Mouse (Mus musculus) testis, adult 2 months (tissue): ENCODE measurements around the gene Six6. TPM values are rescaled to one million over a fixed set of nuclear protein-coding genes. Genes with fewer than 3 reads are reported as not detected.
A peak's percentile ranks its signal among the peaks of the same experiment; 100 is the strongest.

Experiments used
- H3K27ac ChIP-seq: fragments of 200-500 bp; 2 replicates; pipeline ENCODE4 v1.5.1; 2012; ENCODE audit warnings: low read depth, low read length; ENCODE audit not compliant: control insufficient read depth, insufficient read depth
- H3K27me3 ChIP-seq: fragments of 200-500 bp; 2 replicates; pipeline ENCODE4 v1.6.1; 2012; ENCODE audit warnings: mild to moderate bottlenecking, low read length, moderate library complexity; ENCODE audit not compliant: control insufficient read depth, insufficient read depth
- H3K36me3 ChIP-seq: fragments of 200-500 bp; 2 replicates; pipeline ENCODE4 v1.6.1; 2012; ENCODE audit warnings: mild to moderate bottlenecking, low read length; ENCODE audit not compliant: control insufficient read depth, insufficient read depth
- H3K4me1 ChIP-seq: fragments of 200-500 bp; 2 replicates; pipeline ENCODE4 v1.6.1; 2012; ENCODE audit warnings: low read length; ENCODE audit not compliant: control insufficient read depth, insufficient read depth
- H3K4me3 ChIP-seq: fragments of 200-500 bp; 2 replicates; pipeline ENCODE4 v1.5.1; 2012; ENCODE audit warnings: low read depth, mild to moderate bottlenecking, low read length, moderate library complexity, mixed read lengths; ENCODE audit not compliant: control insufficient read depth
- CTCF ChIP-seq: fragments of 200-500 bp; IDR thresholded peaks from 2 replicates; pipeline ENCODE4 v1.5.1; 2012; ENCODE audit warnings: low read depth, mild to moderate bottlenecking, inconsistent platforms, low read length, moderate library complexity; ENCODE audit not compliant: control insufficient read depth, insufficient read depth, insufficient replicate concordance
- POLR2A ChIP-seq: fragments of 200-500 bp; IDR thresholded peaks from 2 replicates; pipeline ENCODE4 v1.6.1; 2012; ENCODE audit warnings: low read depth, mild to moderate bottlenecking, inconsistent platforms, low read length, moderate library complexity; ENCODE audit not compliant: control insufficient read depth
- polyA plus RNA-seq: library from polyadenylated mRNA; depleted of rRNA; stranded (reverse); fragments of >200 nt; gene quantifications from 2 replicates; pipeline ENCODE4 v1.2.3, GENCODE M21; 2012

The Six6 gene
- polyA plus RNA-seq, 1 experiment, result not detected

GRCm38 (mm10) chr12:72958446-72958845, 18.8 kb downstream of the Six6 start:
- no peaks in the 10 kb centered on the region for H3K27me3 ChIP-seq
- H3K27ac ChIP-seq, result no peak overlapping the region
- TF ChIP-seq POLR2A, result no peak
- no peak for TF ChIP-seq CTCF
- H3K4me1 ChIP-seq, result no peaks in the 10 kb centered on the region
- H3K4me3 ChIP-seq, result no peak overlapping the region
- no peaks in the 10 kb centered on the region for H3K36me3 ChIP-seq

DNA sequence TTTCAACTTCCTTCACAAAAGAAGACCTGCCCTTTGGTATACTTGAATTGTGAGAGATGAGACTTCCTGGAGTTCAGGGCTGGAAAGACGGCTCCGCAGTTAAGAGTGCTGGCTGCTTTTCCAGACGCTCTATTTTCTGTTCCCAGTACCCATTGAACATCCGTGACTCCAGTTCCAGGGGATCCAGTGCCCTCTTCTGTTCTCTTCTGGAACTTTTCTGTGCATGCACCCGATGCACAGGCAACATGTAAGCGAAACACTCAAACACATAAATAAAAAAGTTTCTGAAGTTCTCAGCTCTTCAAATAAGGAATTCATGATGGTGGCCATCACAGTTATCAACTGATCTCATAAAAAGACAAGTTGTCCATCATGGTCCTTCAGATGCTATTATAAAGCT, 23.1 kb downstream of the Six6 start:
- H3K27me3 ChIP-seq, result no peaks in the 10 kb centered on the region
- no peaks in the 10 kb centered on the region for H3K4me1 ChIP-seq
- no peak overlapping the region for H3K4me3 ChIP-seq
- no peak overlapping the region for H3K27ac ChIP-seq
- H3K36me3 ChIP-seq, result no peaks in the 10 kb centered on the region
- TF ChIP-seq CTCF (no peak), POLR2A (no peak)

GRCm38 (mm10) chr12:72967541-72967940, 27.8 kb downstream of the Six6 start:
- H3K27me3 ChIP-seq, result no peaks in the 10 kb centered on the region
- H3K4me1 ChIP-seq, result no peaks in the 10 kb centered on the region
- no peak overlapping the region for H3K27ac ChIP-seq
- H3K4me3 ChIP-seq, result no peak overlapping the region
- no peaks in the 10 kb centered on the region for H3K36me3 ChIP-seq
- TF ChIP-seq CTCF, result no peak
- TF ChIP-seq POLR2A, result no peak

DNA sequence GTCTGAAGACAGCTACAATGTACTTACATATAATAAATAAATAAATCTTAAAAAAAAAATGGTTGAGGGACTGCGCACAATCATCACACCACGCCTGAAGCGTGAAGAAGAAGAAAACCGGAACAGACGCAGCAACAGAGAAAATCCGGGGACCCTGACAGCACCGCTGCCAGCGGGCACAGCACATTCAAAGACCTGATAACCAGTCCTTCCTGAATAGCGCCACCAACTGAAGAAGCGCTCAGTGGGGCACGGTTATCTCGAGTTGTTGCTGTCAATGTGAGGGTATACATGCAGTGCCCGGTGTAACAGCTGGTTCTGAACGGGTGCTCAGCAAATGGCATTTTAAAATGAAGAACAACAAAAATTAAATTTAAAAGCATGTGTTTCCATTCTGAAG, 30.9 kb downstream of the Six6 start:
- no peak for TF ChIP-seq CTCF
- TF ChIP-seq POLR2A, result no peak
- H3K4me1 ChIP-seq, result peaks cover under 1% of the 10 kb centered on the region
- no peaks in the 10 kb centered on the region for H3K36me3 ChIP-seq
- no peak overlapping the region for H3K4me3 ChIP-seq
- no peak overlapping the region for H3K27ac ChIP-seq
- no peaks in the 10 kb centered on the region for H3K27me3 ChIP-seq

DNA sequence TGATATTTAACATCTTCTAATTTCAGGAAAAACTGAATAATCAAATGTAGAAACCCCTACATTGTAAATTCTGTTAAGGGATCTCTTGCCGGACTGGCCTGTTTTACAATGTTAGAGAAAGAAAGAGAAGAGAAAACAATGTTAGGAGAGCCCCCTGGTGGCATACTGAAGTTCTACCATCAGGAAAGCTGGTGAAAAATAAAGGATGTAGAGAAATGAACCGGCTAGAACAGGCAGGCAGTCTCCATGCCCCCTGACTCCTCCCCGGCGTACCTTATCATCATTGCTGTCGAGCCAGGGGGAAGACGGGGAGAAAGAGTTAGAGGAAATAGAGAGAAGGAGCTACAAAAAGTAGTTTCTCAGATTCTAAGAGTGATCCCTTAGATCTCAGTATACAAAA, 33.5 kb downstream of the Six6 start:
- H3K4me3 ChIP-seq, result no peak overlapping the region
- no peaks in the 10 kb centered on the region for H3K27me3 ChIP-seq
- no peaks in the 10 kb centered on the region for H3K36me3 ChIP-seq
- H3K27ac ChIP-seq, result no peak overlapping the region
- no peak for TF ChIP-seq CTCF
- TF ChIP-seq POLR2A, result no peak
- peaks cover 10% of the 10 kb centered on the region for H3K4me1 ChIP-seq

- H3K27ac ChIP-seq, result peak overlapping the region; percentile 71
- H3K27me3 ChIP-seq, result no peaks in the 10 kb centered on the region
- no peaks in the 10 kb centered on the region for H3K36me3 ChIP-seq
- H3K4me1 ChIP-seq, result peaks cover 10% of the 10 kb centered on the region
- TF ChIP-seq POLR2A (no peak), CTCF (no peak)
- peak overlapping the region; percentile 88 for H3K4me3 ChIP-seq
These were observed 36.5 kb downstream of the Six6 start for GRCm38 (mm10) chr12:72976172-72976571.

DNA sequence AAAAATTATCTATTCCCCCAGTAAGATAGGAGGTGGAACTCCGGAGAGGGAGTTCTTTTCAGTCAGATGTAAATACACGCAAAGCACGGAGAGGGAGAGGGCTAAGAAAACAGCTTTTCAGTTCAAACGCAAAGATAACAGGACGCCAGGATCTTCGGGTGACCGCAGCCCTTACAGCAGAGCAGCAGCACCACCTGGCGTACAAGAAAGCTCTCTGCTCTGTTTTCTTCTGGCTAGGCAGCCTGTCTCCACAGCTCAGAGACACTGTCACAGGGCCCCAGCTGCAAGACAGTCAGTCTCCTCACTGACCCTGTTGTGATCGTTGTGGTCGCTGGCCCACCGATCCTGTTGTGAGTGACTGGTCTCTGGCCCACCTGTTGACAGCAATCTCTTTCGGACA, 37.0 kb downstream of the Six6 start:
- Histone ChIP-seq H3K36me3 (no peaks in the 10 kb centered on the region), H3K27me3 (no peaks in the 10 kb centered on the region), H3K27ac (peak overlapping the region; percentile 83), H3K4me1 (peaks cover 10% of the 10 kb centered on the region), H3K4me3 (peak overlapping the region; percentile 68)
- TF ChIP-seq CTCF (peak; percentile 79; the same call in 1 of the 2 replicates), POLR2A (no peak)

DNA sequence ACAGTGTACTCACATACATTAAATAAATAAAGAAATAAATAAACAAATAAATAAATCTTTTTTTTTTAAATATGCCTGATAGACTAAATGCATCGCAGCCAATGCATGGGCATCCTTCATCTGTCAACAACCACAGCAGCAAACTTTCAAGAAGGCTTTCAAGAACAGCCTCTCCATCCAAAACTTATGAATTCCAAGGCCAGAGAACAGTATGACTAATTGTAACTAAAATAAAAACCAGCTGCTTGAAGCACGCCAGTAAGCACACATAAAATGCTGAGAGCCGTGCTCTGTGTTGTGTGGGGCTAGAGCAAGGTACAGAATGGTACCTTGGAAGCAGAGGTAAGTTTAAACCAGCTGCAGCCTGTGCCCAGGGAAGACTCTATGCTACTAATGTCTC, 38.2 kb downstream of the Six6 start:
- TF ChIP-seq CTCF (no peak), POLR2A (no peak)
- Histone ChIP-seq H3K4me3 (no peak overlapping the region), H3K36me3 (no peaks in the 10 kb centered on the region), H3K27me3 (no peaks in the 10 kb centered on the region), H3K4me1 (peaks cover 10% of the 10 kb centered on the region), H3K27ac (no peak overlapping the region)
